16 mouse cellular contexts compared by ENCODE assay signal in the genomic region with DNA sequence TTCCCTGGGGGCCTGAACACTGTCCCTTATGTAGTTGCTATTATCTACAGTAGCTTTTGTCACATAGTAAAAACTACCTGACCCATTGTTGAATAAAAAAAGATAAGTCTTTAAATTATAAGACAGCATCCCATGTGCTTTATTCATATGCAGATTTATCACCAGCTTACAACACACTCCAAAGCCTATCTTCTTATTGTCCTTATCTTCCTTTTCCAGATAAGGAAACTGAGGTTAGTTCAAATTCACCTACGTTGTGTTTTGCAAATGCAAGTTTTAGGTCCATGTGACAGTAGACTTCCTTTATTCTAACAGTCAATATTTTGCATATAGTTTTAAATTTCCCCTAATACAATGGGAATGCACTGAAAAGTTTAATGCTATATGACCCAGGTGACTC.
"Had no signal": no experiment of that assay in that cellular context is flagged by ENCODE, and none has a peak within 500 bp of the region (broad histone marks: within the 10 kb centered on the region; RNA-seq: fewer than 3 reads in every experiment).

No protein-coding gene starts in this region.

- H3K4me1 ChIP-seq: neural tube, embryonic 13.5 days; neural tube, embryonic 15.5 days; stomach, embryonic 15.5 days had no signal

- H3K27me3 ChIP-seq: neural tube, embryonic 13.5 days; neural tube, embryonic 15.5 days; stomach, embryonic 15.5 days had no signal

- H3K4me3 ChIP-seq: neural tube, embryonic 13.5 days; neural tube, embryonic 15.5 days; stomach, embryonic 15.5 days had no signal

- H3K9ac ChIP-seq: neural tube, embryonic 13.5 days; neural tube, embryonic 15.5 days; stomach, embryonic 15.5 days had no signal

- H3K27ac ChIP-seq: neural tube, embryonic 13.5 days; neural tube, embryonic 15.5 days; stomach, embryonic 15.5 days; stomach, postnatal 0 days had no signal

- DNase-seq: retina, postnatal 1 day; right cerebral cortex, adult 18-20 months; right cerebral cortex, postnatal 14 days; right cerebral cortex, postnatal 25 days; right cerebral cortex, postnatal 4 days; spleen, adult 18-20 months; thymus, adult 18-20 months; thymus, adult 2 months; thymus, postnatal 14 days; thymus, postnatal 25 days; thymus, postnatal 36 days; thymus, postnatal 4 days had no signal

- H3K36me3 ChIP-seq: neural tube, embryonic 13.5 days; neural tube, embryonic 15.5 days; stomach, embryonic 15.5 days had no signal

- H3K9me3 ChIP-seq: neural tube, embryonic 13.5 days; neural tube, embryonic 15.5 days; stomach, embryonic 15.5 days had no signal
